Mouse (Mus musculus) mature B cell (primary cell): ENCODE measurements around the gene Myt1.
"Not testable (repeated sequence)": the region's sequence is repeated elsewhere in the genome, so short reads cannot be mapped to it uniquely, and the experiment has no call there.

ENCODE experiments used
- in situ Hi-C: fragments of 300-500 bp; cut with MboI; formaldehyde crosslinking; loops from 2 replicates; pipeline ENCODE4 v1.14.3; 2019

Gene Myt1

DNA sequence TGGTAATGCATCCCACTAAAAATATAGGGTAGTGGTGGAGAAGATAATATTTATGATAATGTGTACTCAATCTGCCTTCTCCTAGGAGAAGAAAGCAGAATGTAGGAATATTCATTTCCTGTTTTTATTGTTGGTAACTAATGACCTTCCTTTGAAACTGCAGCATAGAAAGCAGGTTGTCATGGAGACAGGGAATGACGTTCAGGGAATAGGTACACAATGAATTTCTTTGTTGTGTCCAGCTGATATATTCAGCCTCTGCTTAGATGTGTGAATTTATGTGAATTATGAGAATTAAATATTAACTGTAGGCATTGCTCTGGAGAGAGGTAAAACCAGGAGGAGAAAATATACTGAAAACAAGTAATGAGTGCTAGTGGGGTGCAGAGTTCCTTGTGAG lies 18.3 kb downstream of the Myt1 start:
- in situ Hi-C loops, result no loop called here

- in situ Hi-C loops, result no loop called here
These were observed 24.7 kb downstream of the Myt1 start for GRCm38 (mm10) chr2:181787852-181788251.

DNA sequence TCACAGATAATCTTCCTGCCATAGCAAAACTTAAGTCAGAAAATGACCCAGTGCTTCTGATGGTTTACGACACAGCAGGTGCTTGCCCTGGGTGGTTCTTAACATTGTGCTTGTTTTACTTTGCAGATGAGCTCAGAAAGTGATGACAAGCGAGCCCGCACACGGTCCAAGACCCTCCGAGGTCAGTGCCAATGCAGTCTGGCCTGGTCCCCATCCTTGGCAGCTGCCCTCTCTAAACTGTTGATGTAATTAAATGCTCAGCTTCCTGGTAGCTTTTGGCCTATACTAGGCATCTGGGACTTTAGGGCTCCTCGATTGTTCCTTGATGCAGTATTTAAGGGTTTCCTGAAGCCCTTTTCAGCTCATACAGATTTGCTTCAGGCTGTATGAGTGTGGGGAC lies 26.3 kb downstream of the Myt1 start:
- in situ Hi-C loops, result no loop called here

DNA sequence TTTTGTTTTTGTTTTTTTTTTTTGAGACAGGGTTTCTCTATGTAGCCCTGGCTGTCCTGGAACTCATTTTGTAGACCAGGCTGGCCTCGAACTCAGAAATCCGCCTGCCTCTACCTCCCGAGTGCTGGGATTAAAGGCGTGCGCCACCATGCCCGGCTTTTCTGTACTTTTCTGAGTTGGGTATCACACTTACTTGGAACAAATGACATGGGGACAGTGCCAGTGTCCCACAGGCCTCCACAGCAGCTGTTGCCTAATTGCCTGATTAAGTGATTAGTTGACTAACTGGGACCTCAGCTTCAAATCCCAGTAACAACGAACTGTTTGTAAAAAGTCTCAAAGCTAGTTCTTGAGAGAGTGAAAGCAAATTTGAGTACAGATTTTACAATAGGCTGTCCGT lies 30.1 kb downstream of the Myt1 start:
- in situ Hi-C loops, result not testable (repeated sequence)

- in situ Hi-C loops, result no loop called here
These were observed 32.6 kb downstream of the Myt1 start for GRCm38 (mm10) chr2:181795641-181796130.

GRCm38 (mm10) chr2:181797672-181798071 lies 34.5 kb downstream of the Myt1 start:
- in situ Hi-C loops, result no loop called here

DNA sequence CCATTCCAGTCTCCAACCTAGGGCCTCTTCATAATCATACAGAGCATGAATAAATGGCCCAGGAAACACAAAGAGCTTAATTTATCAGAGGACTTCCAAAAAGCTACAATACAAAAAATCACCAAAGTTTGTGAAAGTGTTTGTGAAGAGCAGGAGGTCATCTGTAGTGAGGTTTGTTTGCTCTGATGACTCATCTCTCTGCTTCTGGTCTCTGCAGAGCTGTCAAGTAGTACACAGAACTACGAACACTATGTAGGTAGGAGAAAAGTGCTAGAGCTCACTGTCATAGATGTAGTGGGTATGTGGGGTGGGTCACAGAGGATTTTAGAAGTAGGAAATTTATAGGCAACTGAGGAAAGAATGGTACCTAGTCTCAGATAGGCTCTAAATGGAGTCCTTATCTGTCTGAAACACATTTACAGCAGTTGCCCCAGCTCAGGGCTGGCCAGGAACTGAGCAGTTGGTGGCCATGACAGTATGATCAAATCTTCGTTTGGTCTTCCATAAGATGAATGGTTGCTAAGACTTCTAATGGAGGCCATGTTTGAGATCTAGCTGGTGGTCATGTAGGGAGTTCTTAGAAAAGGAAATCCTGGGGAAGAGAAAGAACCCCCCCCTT lies 66.0 kb downstream of the Myt1 start:
- in situ Hi-C loops, result no loop called here

DNA sequence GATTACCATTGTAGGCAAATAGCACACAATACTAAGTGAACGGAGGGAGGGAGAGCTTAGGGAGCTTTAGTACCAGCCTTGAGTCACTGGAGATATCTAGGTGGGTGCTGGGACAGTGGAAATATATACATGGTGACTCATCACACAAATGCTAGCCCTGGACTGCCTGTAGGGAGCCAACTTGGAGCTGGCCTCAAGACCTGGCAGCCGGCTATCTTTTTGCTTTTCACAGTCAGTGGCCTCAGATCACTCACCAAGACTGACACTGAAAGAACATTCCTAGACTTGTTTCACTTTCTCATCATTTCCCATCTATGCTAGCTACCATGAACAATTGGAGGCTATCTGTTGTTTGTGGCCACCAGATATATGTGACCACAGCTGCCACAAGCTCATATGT lies 69.6 kb downstream of the Myt1 start:
- in situ Hi-C loops, result no loop called here

DNA sequence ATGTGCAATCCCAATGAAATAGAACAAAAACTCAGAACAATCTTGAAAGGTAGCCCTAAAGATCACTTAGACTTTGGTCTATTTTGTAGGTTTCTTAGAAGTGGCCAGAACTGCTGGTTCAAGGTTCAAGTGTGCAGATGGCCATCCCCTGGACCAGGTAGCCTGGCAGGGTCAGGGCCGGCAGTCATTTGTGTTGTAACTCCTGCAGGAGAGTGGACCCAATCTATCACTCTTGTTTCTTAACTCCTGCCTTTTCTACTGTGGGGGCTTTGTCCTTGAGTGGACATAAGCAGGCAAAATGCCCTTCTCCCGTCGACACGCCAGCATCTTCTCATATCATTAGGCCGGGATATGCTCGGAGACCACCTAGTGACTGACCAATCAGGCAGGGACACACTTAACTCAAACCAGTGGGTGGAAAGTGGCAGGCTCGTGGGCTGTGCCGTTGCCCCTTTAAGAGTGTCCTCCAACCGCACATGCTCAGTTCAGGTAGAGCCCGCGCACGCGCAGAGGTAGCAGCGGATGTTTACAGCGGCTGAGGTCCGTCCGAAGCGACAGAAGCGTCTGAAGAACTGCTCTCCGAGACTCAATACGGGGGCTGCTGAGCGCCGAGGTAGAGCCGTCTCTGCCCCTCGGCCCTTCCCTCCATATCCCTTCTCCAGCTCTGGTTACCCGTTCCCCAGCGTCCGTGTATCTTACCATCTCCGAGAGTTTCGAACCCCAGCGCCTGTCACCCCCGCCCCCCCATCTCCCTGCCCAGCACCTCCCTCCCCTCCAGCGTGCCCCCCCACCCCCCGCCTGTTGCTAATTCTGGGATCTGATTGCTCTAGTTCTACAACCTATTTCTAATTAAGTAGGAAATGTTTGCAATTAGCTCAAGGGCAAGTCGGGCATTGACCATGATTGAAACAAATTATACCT lies 74.5 kb downstream of the Myt1 start, which contains the start of gene Pcmtd2:
Gene Pcmtd2 (plus strand): TSS at position 483 of the 921 bp plus-strand sequence.
- in situ Hi-C loops, result no loop called here

GRCm38 (mm10) chr2:181838293-181838680 lies 75.2 kb downstream of the Myt1 start:
- in situ Hi-C loops, result no loop called here

DNA sequence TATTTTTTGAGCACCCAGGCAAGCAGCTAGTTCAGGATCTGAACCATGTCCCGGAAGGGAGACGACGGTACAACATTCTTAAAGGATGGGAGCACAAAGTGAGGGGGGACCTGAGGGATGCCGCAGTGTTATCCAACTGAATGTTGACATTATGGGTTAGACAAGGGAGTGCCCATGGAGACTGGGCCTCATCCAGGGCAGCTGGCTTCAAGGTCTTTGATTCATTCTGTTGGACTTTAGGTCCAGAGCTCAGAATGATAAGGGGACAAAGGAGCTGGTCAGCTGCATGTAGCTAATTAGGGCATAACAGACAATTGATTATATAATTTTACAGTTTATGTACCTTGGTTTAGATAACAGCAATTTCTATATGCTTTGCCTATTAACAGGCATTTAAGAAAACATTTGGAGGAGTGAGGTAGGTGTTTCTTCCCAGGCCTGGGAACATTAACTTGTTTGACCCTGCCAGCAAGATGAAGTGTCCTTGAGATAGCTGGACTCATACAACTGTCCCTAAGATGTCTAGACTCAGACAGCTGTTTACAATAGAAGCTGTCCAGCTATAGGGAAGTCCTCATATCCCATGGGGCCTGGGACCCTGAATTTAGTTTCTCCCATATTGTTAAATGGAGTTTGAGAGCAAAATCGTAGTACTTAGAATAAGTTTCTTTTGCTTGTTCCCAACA lies 82.7 kb downstream of the Myt1 start:
- in situ Hi-C loops, result no loop called here

DNA sequence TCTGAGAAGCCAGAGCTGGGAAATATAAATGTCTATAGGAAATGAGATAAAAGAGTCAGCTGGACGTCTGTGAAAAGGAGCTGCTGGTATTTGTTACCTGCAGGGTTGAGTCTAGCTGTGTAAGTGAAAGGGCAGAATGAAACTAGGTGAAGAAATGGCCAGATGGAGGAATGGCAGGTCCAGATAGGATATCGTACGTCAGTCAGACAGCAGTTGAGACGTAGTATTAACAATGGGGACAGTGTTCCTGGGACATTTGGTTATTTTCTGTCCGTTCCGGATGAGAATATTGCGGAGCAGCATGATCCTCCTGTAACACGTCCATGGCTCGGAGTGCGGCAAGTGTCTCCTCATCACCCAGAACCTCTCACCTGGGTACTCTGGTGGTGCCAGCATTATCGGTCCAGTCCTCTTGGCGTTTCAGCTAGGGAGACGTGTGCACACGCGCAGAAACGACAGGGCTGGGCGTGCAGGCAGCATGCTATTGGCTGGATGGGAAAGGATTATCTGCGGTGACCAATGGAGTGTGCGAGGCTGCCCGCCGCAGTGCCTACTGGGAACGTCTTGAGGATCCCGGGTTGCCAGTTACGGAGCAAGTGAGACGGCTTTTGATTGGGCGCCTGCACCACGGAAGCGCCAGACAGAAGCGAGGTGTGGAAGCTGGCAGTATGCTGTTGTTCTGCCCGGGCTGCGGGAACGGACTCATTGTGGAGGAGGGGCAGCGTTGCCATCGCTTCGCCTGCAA lies 100.8 kb downstream of the Myt1 start, which contains the start of gene Polr3k:
Gene Polr3k (plus strand): TSS at position 547 of the 745 bp plus-strand sequence.
- in situ Hi-C loops, result no loop called here

GRCm38 (mm10) chr2:181864536-181864860 lies 101.4 kb downstream of the Myt1 start:
- in situ Hi-C loops, result no loop called here

DNA sequence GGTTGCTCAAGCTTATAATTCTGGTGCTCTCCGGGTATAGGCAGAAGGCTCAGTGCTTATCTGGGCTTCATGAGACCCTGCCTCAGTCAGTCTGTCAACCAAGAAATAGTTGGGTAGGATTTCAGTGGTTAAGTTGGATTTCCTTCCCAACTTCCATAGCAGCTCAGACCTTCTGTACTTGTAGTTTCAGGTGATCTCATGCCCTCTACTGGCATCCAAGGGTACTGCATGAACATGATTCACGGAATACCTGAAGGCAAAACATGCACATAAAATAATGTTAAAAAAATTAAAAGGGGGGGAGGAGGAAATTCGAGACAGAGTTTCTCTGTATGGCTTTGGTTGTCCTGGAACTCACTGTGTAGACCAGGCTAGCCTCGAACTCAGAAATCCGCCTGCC lies 103.8 kb downstream of the Myt1 start:
- in situ Hi-C loops, result no loop called here

GRCm38 (mm10) chr2:181871039-181871438 lies 107.9 kb downstream of the Myt1 start:
- in situ Hi-C loops, result no loop called here
